Mouse (Mus musculus): ENCODE measurements around the gene Lhfpl4. TPM values are rescaled to one million over a fixed set of nuclear protein-coding genes. Genes with fewer than 3 reads are reported as not detected.

Lhfpl4 gene
- total and polyA plus RNA-seq, 3 experiments, result 0.19 to 7.7 TPM; not detected in 1

GRCm38 (mm10) chr6:113144764-113145163 is 50.4 kb downstream of the Lhfpl4 start:
- no peaks in the 10 kb centered on the region for H3K9me3 ChIP-seq (replicated peaks; ENCODE audit: insufficient read depth, low read length)
- H3K4me3 ChIP-seq (ENCODE audit: control insufficient read depth in 1 of 2, insufficient read depth in 1 of 2, low read depth in 2 of 2, low read length in 2 of 2), result no peak overlapping the region
- TF ChIP-seq EP300 (IDR thresholded peaks at IDR 0.05; ENCODE audit: low read depth in 1 of 2, low read length in 2 of 2) (no peak), MXI1 (IDR thresholded peaks at IDR 0.05; ENCODE audit: low read depth, low read length) (no peak), ZKSCAN1 (IDR thresholded peaks at IDR 0.05; ENCODE audit: low read depth, low read length) (no peak), MAFK (IDR thresholded peaks at IDR 0.05; ENCODE audit: borderline replicate concordance, low read depth, low read length) (no peak)
- no peak overlapping the region for H3K9ac ChIP-seq (ENCODE audit: control insufficient read depth, low read depth, low read length, poor library complexity, severe bottlenecking)
- no peak for DNase-seq (ENCODE audit: low read depth, low spot score)
- H3K27ac ChIP-seq (ENCODE audit: control insufficient read depth, low read depth, low read length), result no peak overlapping the region
- H3K27me3 ChIP-seq (ENCODE audit: control insufficient read depth in 1 of 2, insufficient read depth in 2 of 2, low read length in 2 of 2), result no peaks in the 10 kb centered on the region
- peaks cover 0 to 5% of the 10 kb centered on the region in 2 experiments; a peak in 1 of 4 replicates for H3K4me1 ChIP-seq (ENCODE audit: control insufficient read depth in 1 of 2, insufficient read depth in 2 of 2, low read length in 2 of 2)
- H3K36me3 ChIP-seq (ENCODE audit: control insufficient read depth in 1 of 2, insufficient read depth in 2 of 2, low read length in 2 of 2), result peaks cover 2 to 61% of the 10 kb centered on the region in 2 experiments; a peak in 3 of 4 replicates
- no peaks in the 10 kb centered on the region for H3K79me2 ChIP-seq (ENCODE audit: control insufficient read depth, insufficient read depth, low read length, poor library complexity)

- H3K9me3 ChIP-seq (replicated peaks; ENCODE audit: insufficient read depth, low read length), result no peaks in the 10 kb centered on the region
- DNase-seq (ENCODE audit: low read depth, low spot score), result no peak
- H3K9ac ChIP-seq (ENCODE audit: control insufficient read depth, low read depth, low read length, poor library complexity, severe bottlenecking), result no peak overlapping the region
- H3K4me1 ChIP-seq (ENCODE audit: control insufficient read depth in 1 of 2, insufficient read depth in 2 of 2, low read length in 2 of 2), result peaks cover 0 to 5% of the 10 kb centered on the region in 2 experiments; a peak in 2 of 4 replicates
- peaks cover 4 to 65% of the 10 kb centered on the region in 2 experiments for H3K36me3 ChIP-seq (ENCODE audit: control insufficient read depth in 1 of 2, insufficient read depth in 2 of 2, low read length in 2 of 2)
- H3K4me3 ChIP-seq (ENCODE audit: control insufficient read depth in 1 of 2, insufficient read depth in 1 of 2, low read depth in 2 of 2, low read length in 2 of 2), result no peak overlapping the region
- H3K27me3 ChIP-seq (ENCODE audit: control insufficient read depth in 1 of 2, insufficient read depth in 2 of 2, low read length in 2 of 2), result no peaks in the 10 kb centered on the region
- H3K27ac ChIP-seq (ENCODE audit: control insufficient read depth, low read depth, low read length), result no peak overlapping the region
- H3K79me2 ChIP-seq (ENCODE audit: control insufficient read depth, insufficient read depth, low read length, poor library complexity), result no peaks in the 10 kb centered on the region
- TF ChIP-seq MEF2A (IDR thresholded peaks at IDR 0.05; ENCODE audit: extremely low read depth, insufficient replicate concordance, low read depth, low read length, poor library complexity, severe bottlenecking) (no peak), MXI1 (IDR thresholded peaks at IDR 0.05; ENCODE audit: low read depth, low read length) (0 out of 2 replicates have a peak, but pooled peaks have one; percentile 29)
Measured at GRCm38 (mm10) chr6:113141389-113142094, 53.6 kb downstream of the Lhfpl4 start.

- Histone ChIP-seq H3K36me3 (ENCODE audit: control insufficient read depth in 1 of 2, insufficient read depth in 2 of 2, low read length in 2 of 2) (peaks cover 6 to 72% of the 10 kb centered on the region in 2 experiments), H3K27me3 (ENCODE audit: control insufficient read depth in 1 of 2, insufficient read depth in 2 of 2, low read length in 2 of 2) (no peaks in the 10 kb centered on the region), H3K79me2 (ENCODE audit: control insufficient read depth, insufficient read depth, low read length, poor library complexity) (no peaks in the 10 kb centered on the region; the same call in 1 of the 2 replicates), H3K9ac (ENCODE audit: control insufficient read depth, low read depth, low read length, poor library complexity, severe bottlenecking) (no peak overlapping the region), H3K27ac (ENCODE audit: control insufficient read depth, low read depth, low read length) (no peak overlapping the region), H3K9me3 (replicated peaks; ENCODE audit: insufficient read depth, low read length) (no peaks in the 10 kb centered on the region), H3K4me1 (ENCODE audit: control insufficient read depth in 1 of 2, insufficient read depth in 2 of 2, low read length in 2 of 2) (no peaks in the 10 kb centered on the region; a peak in 1 of 4 replicates), H3K4me3 (ENCODE audit: control insufficient read depth in 1 of 2, insufficient read depth in 1 of 2, low read depth in 2 of 2, low read length in 2 of 2) (no peak overlapping the region)
- TF ChIP-seq MAZ (IDR thresholded peaks at IDR 0.05; ENCODE audit: low read depth, low read length) (no peak), ZC3H11A (IDR thresholded peaks at IDR 0.05; ENCODE audit: low read depth, low read length) (no peak), SIN3A (IDR thresholded peaks at IDR 0.05; ENCODE audit: low read length) (no peak), ELF1 (IDR thresholded peaks at IDR 0.05; ENCODE audit: low read depth, low read length) (no peak), NRF1 (IDR thresholded peaks at IDR 0.05; ENCODE audit: insufficient read depth, low read depth, low read length, poor library complexity, severe bottlenecking) (no peak), RAD21 (IDR thresholded peaks at IDR 0.05; ENCODE audit: low read depth, low read length) (no peak), E2F4 (IDR thresholded peaks at IDR 0.05; ENCODE audit: borderline replicate concordance, low read depth, low read length) (no peak), MAFK (IDR thresholded peaks at IDR 0.05; ENCODE audit: borderline replicate concordance, low read depth, low read length) (no peak), JUND (IDR thresholded peaks at IDR 0.05; ENCODE audit: low read depth, low read length) (no peak)
- peak; percentile 20 for DNase-seq (ENCODE audit: low read depth, low spot score)
Measured at GRCm38 (mm10) chr6:113133360-113133759, 61.8 kb downstream of the Lhfpl4 start.

Measured in MEL (cell line).